Mouse (Mus musculus) adrenal gland, postnatal 36 days (tissue): Measurements from ENCODE around the gene Cdkal1. TPM values are rescaled to one million over a fixed set of nuclear protein-coding genes. Genes with fewer than 3 reads are reported as not detected.

ENCODE experiments used
- DNase-seq, 2 experiments: peaks; one replicate each; pipeline ENCODE4 v3.0.0; 2021; ENCODE audit warnings: mixed read lengths in 1 of 2
- total RNA-seq, 2 experiments: library from RNA; stranded (reverse); gene quantifications; 2 replicates each; pipeline ENCODE4 v1.2.3; 2021

The Cdkal1 gene
- total RNA-seq, 2 experiments from 2014 or later, result 23.8 to 24.4 TPM

GRCm38 (mm10) chr13:29405316-29405715, 450.2 kb downstream of the Cdkal1 start:
- no peak for DNase-seq

- DNase-seq, result no peak
These were observed 452.3 kb downstream of the Cdkal1 start for GRCm38 (mm10) chr13:29403217-29403616.

DNA sequence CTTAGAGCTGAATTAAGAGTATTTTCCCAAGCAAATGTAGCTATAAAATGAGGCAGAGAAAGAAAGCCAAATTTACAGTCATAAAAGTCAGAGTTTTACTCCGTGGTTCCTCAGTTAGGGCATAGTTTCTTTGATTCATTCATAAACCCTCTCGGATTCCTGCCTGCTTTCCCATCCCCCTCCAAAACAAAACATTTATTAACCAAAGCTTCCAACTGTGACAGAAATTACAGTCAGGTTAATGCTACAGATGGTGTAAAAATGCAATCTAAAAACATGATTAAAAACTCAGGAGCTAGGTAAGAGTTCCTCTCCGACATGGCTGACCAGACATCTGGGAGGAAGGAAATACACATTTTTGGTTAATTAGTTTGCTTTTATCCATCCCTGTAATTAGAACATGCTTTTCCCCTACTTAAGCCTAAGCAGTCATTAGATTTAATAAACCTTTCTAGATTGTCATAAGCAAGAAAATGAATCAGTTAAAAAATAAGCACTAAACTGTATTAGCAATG, 452.9 kb downstream of the Cdkal1 start:
- no peak for DNase-seq

GRCm38 (mm10) chr13:29399908-29400307, 455.6 kb downstream of the Cdkal1 start:
- peak; percentile 10 to 13 for DNase-seq

DNA sequence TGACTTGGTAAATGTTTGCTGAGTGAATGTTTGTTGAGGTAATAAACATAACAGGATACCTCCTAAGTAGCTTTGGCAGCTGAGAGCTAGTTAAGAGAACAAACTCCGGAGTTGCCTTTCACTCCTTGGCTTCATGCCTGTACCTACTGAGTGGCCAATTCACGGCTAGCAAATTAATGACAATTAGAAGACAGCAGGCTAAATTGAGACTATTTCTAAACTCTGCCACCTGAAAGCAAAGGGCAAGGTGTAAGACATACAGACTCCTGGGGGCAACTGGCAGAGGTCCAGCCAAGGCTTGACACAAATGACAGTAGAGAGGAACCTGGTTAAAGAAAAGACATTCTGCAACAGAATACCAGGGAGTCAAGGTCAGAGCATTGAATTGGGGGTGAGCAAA, 457.0 kb downstream of the Cdkal1 start:
- no peak for DNase-seq

- no peak for DNase-seq
These were observed 459.8 kb downstream of the Cdkal1 start for GRCm38 (mm10) chr13:29395694-29396093.

GRCm38 (mm10) chr13:29390025-29390424, 465.4 kb downstream of the Cdkal1 start:
- DNase-seq, result no peak

- no peak for DNase-seq
These were observed 466.6 kb downstream of the Cdkal1 start for GRCm38 (mm10) chr13:29388918-29389317.

DNA sequence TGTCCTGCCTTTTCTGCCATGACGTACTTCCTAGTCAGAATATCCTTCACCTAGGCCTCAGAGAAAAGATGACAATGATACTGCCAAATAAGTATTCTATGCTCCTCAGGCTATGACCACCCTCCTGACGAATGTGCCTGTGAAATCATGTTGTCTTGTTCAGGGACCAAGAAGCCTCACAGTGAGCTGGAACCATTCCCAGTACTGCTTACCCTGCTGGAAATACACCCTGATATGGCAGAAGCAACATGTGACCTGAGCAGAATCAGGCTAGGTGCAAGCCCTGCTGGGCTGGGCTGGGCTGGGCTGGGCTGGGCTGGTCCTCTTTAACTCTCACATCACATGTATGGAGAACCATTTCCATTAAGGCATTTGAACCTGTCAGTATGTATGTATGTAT, 477.9 kb downstream of the Cdkal1 start:
- no peak for DNase-seq

GRCm38 (mm10) chr13:29371916-29372315, 483.6 kb downstream of the Cdkal1 start:
- peak; percentile 44 to 57 for DNase-seq

DNA sequence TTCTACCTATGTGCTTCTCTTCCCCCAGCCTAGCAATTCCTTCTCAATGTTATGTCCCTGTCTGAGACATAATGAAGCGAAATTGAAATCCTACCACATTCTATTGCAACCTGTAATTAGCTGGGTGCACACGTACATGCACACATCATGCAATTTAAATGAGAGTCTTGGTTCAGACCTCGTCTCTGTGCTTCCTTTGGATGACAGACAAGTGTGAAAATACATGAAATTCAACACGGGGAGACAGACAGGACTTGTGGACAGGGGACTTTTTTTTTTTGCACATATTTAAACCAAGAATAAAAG, 484.1 kb downstream of the Cdkal1 start:
- no peak for DNase-seq

DNA sequence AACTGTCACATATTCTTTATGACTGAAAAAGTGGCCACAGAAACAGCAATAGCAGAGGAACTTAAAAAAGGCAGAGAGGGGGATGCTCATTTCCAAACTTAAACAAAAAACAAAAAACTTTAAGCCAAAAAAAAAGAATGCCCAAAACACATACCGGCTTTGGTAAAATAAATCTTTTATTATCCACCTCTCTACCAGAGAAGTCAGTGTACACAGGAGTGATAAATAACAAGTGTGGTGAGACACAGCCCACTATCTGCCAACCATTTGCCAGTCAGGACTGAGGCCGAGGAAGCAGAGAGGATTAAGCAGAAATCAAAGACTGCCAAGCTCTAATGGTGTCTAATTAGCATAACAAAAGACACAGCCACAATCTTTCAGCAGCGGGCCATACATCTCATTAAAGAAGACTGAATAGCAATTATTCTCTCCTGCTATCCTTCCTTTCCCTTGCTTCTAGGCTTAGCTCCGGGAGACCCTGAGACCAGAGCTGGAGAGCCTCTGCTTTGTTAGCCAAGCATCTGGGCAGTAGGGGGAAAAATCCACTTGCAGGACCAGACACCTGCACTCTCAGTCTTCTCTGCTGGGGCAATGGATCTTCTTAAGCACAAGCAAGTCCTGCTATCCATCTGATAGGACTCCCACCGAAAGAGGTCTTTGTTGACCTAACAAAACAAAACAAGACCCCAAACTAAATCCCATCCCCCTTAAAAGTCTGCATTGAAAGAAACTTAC, 484.6 kb downstream of the Cdkal1 start:
- DNase-seq, result no peak

DNA sequence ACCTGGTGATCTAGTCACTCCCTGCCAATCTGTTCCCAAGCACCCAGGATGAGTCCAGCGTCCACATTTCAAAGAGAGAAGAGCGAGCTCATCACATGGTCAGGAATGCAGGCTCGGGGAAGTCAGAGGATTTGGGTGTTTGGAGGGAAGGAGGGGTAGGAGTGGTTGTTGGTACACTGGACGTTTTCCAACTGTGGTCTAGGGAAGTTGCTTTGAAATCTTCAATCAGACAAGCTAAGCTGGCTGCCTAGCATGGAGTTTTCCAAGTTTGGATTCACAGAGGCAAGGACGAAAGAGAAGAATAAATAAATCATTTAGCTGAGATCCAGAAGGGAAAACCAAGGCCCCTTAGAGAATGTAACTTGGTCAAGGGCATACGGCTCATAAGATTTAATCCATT, 486.7 kb downstream of the Cdkal1 start:
- DNase-seq, result peak; percentile 28 to 54

- DNase-seq, result no peak
These were observed 490.4 kb downstream of the Cdkal1 start for GRCm38 (mm10) chr13:29364901-29365625.

- DNase-seq, result no peak
These were observed 491.5 kb downstream of the Cdkal1 start for GRCm38 (mm10) chr13:29364009-29364408.

- peak; percentile 73 for DNase-seq
These were observed 493.6 kb downstream of the Cdkal1 start for GRCm38 (mm10) chr13:29361842-29362241.

DNA sequence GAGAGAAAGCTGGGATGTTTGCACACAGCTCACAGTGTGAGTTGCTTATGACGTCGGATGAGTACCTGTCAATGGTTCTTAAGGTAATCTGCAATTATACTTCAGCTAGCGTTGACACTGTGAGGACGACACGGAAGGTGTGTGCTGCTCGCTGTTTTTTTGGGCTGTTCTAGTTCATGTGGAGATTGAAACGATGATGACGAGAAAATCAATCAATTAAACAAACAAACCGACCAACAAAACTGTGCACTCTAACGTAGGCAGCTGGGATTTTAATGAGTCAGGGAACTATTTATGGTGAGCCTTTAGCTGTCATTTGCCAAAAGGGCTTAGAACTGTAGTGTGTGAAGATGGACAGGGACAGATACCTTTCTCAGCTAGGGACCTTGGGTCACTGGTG, 494.6 kb downstream of the Cdkal1 start:
- DNase-seq, result no peak

- DNase-seq, result no peak
These were observed 496.1 kb downstream of the Cdkal1 start for GRCm38 (mm10) chr13:29359341-29359740.

DNA sequence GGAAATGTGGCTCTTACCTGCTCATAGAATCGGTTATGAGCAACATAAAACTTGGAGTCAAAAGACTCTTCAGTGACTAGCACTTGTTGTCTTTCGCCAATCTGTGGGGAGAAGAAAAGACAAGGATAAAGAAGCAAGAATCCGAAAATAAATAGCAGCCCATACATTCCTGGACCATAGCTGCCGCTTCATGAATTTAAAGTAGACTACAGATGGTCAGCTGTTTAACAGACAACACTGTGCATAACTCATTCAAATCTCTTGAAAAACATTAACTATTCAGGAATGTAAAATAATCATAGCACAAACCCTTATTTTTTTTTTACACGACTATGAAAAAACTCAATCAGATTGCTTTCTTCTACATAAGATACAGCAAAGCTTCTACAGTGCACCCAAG, 498.0 kb downstream of the Cdkal1 start:
- no peak for DNase-seq

- no peak for DNase-seq
These were observed 499.4 kb downstream of the Cdkal1 start for GRCm38 (mm10) chr13:29356158-29356485.

DNA sequence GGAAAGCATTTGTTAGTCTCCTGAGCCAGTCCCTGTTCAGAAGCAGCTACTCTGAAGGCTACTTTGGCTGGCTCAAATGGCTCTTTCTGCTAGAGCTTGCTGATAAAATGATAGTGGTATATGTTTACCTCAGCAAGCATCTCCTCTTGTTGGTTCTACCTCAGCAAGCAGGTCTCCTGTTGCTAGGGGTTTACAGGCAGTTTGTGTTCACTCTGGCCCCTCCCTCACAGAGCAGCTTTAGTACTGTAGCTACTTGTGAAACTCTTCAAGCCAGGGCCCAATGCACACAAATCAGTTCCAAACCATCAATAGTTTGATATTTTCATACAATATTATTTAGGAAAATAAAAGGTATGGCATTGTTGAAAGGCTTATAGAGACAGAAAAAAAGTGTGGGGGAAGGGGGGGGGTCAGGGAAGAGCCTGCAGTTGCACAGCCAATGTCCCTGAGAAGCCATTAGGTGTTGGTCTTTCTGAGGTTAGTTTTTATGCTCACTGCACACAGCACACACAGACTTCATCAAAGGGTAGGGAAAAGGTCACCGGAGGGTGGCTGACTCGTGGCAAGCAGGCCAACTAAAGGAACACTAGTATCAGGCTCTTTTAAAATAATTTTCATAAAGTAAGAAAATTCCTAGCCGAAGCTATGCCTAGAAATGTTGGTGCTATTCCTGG, 499.9 kb downstream of the Cdkal1 start:
- DNase-seq, result peak in 1 of 2 experiments; percentile 41

DNA sequence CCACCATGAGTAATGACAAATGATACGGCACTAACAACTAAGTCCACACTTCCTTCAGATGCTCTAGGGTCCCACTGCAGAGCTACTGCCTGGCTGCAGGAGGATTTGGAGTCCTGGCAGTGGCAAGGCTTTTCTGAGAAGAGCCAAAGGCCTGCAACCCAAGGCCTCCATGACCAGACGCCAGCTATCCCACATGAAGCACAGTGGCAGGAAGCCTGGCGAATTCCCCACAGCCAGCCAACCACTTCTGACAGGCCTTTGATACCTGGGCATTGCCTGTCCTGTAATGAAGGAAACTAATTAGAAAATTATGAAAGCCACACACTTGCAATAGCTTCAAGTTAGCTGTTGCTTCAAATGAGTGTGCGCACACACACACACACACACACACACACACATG, 500.5 kb downstream of the Cdkal1 start:
- DNase-seq, result no peak

DNA sequence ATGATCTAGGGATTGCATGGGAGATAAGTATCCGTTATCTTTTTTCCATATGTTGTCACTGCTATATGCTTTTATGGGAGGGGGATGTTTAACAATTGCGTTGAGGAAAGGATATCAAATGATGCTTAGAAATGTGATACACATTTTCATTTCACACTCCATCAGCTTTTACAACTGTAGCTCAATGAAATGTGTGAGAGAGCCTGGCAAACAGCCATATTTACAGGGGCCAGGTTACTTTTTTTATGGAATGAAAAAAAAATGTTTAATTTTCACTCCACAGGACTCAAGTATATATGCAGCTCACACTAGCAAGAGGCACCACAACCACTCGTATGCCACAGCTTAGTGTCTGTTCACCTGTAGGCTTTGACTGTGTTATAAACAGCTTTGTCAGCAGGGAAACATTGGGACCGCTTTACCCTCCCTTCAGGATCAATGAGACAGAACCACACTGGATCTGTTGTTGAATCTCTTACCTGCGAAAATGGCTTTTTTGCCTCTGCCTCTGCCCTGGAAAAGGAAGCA, 501.5 kb downstream of the Cdkal1 start:
- DNase-seq, result no peak
